Mouse (Mus musculus) spleen, adult 12 weeks (tissue): Measurements from ENCODE around the gene Hdac4.

Source experiments
- DNase-seq: peaks from one replicate; pipeline ENCODE4 v3.0.0; 2022; ENCODE audit warnings: low spot score

Gene Hdac4

GRCm38 (mm10) chr1:91967041-91967440 lies 228.5 kb downstream of the Hdac4 start:
- no peak for DNase-seq

GRCm38 (mm10) chr1:91964486-91965335 lies 230.8 kb downstream of the Hdac4 start:
- no peak for DNase-seq

GRCm38 (mm10) chr1:91962256-91962655 lies 233.2 kb downstream of the Hdac4 start:
- peak; percentile 15 for DNase-seq

GRCm38 (mm10) chr1:91961231-91961630 lies 234.3 kb downstream of the Hdac4 start:
- DNase-seq, result no peak

- no peak for DNase-seq
These were observed 235.6 kb downstream of the Hdac4 start for GRCm38 (mm10) chr1:91959891-91960290.

- DNase-seq, result no peak
These were observed 236.5 kb downstream of the Hdac4 start for GRCm38 (mm10) chr1:91959044-91959443.

- no peak for DNase-seq
These were observed 239.3 kb downstream of the Hdac4 start for GRCm38 (mm10) chr1:91956229-91956628.

- no peak for DNase-seq
These were observed 240.5 kb downstream of the Hdac4 start for GRCm38 (mm10) chr1:91954954-91955353.

GRCm38 (mm10) chr1:91952912-91953311 lies 242.6 kb downstream of the Hdac4 start:
- no peak for DNase-seq

GRCm38 (mm10) chr1:91947441-91947840 lies 248.1 kb downstream of the Hdac4 start:
- no peak for DNase-seq

- no peak for DNase-seq
These were observed 252.9 kb downstream of the Hdac4 start for GRCm38 (mm10) chr1:91942583-91942982.

GRCm38 (mm10) chr1:91942031-91942430 lies 253.5 kb downstream of the Hdac4 start:
- DNase-seq, result no peak

GRCm38 (mm10) chr1:91941094-91941493 lies 254.4 kb downstream of the Hdac4 start:
- DNase-seq, result no peak

- no peak for DNase-seq
These were observed 260.3 kb downstream of the Hdac4 start for GRCm38 (mm10) chr1:91935171-91935570.

- DNase-seq, result no peak
These were observed 261.8 kb downstream of the Hdac4 start for GRCm38 (mm10) chr1:91933681-91934080.

- DNase-seq, result no peak
These were observed 263.3 kb downstream of the Hdac4 start for GRCm38 (mm10) chr1:91932221-91932620.

GRCm38 (mm10) chr1:91931786-91932185 lies 263.7 kb downstream of the Hdac4 start:
- DNase-seq, result no peak

GRCm38 (mm10) chr1:91931196-91931595 lies 264.3 kb downstream of the Hdac4 start:
- DNase-seq, result no peak

- no peak for DNase-seq
These were observed 266.4 kb downstream of the Hdac4 start for GRCm38 (mm10) chr1:91929051-91929450.

GRCm38 (mm10) chr1:91927536-91928315 lies 267.8 kb downstream of the Hdac4 start:
- no peak for DNase-seq

GRCm38 (mm10) chr1:91923567-91923966 lies 271.9 kb downstream of the Hdac4 start:
- DNase-seq, result no peak

GRCm38 (mm10) chr1:91922235-91923152 lies 273.0 kb downstream of the Hdac4 start:
- DNase-seq, result no peak
